Mouse (Mus musculus): Measurements from ENCODE around the gene Slc38a10. TPM values are rescaled to one million over a fixed set of nuclear protein-coding genes. Genes with fewer than 3 reads are reported as not detected.
A peak's percentile ranks its signal among the peaks of the same experiment; 100 is the strongest.

The Slc38a10 gene
- polyA plus RNA-seq, 2 experiments from 2014 or later, result 34.8 to 49.2 TPM

DNA sequence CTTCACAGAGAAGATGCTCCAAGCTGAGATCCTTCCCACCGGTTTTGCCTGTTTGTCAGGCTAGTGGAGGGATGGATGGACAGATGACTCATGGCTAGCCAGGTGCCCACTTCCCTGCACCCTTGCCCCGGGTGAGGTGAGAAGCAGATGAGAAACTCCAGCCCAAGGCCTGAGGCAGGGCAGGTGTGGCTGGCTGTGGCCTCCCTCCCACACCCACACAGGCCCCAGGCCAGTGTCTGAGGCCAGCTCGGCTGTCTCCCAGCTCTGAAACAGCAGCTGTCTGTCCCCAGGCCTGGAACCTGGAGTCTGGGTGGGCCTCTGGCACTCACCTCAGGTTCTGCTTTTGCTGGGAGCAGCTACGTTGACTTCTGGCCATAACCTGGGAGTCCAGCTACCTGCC lies 24.8 kb upstream of the Slc38a10 start:
- ATAC-seq, result no peak

DNA sequence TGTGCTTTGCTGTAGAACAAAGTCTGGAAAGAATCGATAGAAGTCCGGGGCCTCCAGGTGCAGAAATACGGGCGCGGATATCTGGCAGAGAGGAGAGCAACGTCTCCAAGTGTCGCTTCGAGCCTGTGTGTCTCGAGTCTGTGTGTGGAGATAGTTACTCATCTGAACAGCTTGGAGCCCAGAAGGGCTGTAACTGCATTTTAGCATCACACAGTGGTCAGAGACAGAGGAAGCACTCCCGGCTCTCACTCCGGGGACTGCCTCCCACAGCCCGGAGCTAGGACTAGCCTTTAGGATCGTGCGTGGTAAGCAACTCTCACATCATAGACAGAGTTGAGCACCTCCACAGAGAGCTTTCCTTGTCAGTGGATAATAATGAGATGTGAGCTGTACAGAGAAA lies 22.1 kb upstream of the Slc38a10 start:
- ATAC-seq, result no peak

DNA sequence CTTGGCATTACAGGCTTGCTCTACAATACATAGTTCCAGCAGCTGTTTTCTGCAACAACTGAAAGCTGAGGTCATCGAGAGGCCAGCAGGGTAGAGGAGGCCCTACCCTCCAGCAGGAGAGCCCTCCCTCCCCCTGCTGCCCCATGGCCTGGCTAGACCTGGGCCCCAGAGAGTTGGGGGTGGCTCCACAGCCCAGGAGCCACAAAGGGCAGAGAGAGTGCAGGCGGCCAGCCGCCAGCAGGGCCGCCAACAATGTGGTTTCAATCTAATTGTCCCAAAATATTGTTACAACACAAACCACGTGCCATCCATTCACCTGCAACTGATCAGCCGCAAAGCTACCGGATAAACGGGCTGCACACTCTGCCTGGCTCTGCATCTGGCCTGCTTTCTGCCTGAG lies 20.0 kb upstream of the Slc38a10 start:
- no peak for ATAC-seq

GRCm38 (mm10) chr11:120169208-120169992 lies 18.3 kb upstream of the Slc38a10 start:
- ATAC-seq, result no peak

GRCm38 (mm10) chr11:120168516-120168915 lies 17.4 kb upstream of the Slc38a10 start:
- ATAC-seq, result no peak

DNA sequence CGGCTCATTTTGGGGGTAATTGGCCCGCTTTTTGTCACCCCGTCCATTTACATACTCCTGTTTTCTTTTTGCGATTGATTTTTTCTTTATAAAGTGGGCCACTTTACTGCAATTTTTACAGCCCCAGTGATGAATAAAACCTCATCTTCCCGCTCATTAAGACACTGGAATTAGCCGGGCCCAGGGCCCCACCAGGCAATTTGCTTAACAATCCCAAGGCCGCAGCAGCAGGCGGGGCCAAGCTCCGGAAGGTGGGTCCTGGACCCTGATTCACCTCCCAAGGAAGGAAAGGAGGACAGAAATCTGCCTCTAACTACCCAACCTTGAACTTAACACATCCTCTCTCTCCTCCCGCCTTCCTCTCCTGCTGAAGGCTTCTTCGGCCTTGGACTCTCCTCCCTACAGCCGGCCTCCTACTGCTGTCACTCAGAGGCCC lies 16.8 kb upstream of the Slc38a10 start:
- no peak for ATAC-seq

- ATAC-seq, result no peak
Measured at GRCm38 (mm10) chr11:120167059-120167458, 15.9 kb upstream of the Slc38a10 start.

- no peak for ATAC-seq
Measured at GRCm38 (mm10) chr11:120164471-120165261, 13.5 kb upstream of the Slc38a10 start.

- ATAC-seq, result no peak
Measured at GRCm38 (mm10) chr11:120164028-120164427, 12.9 kb upstream of the Slc38a10 start.

- ATAC-seq, result no peak
Measured at GRCm38 (mm10) chr11:120163207-120163606, 12.1 kb upstream of the Slc38a10 start.

GRCm38 (mm10) chr11:120161245-120161644 lies 10.1 kb upstream of the Slc38a10 start:
- no peak for ATAC-seq

DNA sequence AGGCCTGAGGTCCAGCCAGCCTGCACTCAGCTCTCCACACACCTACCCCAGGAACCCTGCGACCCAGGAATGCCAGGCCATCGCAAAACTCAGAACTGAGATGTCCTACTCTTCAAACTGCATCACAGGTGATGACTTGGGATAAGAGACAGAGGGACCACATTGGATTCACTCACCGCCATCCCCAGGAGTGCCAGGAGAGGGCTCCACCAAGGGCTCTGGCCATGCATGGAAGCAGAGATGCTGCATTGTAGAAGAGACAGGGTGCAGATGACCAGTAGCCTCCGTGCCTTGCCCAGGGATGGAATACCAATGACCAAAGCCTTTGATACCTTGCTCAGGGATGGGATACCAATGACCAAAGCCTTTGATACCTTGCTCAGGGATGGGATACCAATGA lies 9.3 kb upstream of the Slc38a10 start:
- ATAC-seq, result no peak

DNA sequence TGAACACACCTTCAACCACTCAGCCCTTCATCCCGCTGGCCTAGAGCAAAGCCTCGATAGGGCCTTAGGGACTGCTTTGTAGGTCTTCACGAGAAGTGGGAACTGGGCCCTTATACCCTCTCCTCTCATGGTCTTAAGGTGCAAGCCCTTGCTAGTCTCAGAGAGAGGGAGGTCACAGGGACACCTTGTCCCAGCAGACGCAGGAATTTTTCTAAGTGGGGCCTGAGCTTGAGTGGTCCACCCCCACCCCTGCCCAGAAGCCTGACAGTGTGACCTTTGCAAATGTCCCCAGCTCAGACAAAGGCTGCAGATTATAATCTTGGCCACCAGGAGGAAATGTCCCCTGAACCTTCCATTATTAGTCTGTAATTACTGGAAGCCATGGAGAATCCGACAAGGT lies 8.5 kb upstream of the Slc38a10 start:
- ATAC-seq, result no peak

DNA sequence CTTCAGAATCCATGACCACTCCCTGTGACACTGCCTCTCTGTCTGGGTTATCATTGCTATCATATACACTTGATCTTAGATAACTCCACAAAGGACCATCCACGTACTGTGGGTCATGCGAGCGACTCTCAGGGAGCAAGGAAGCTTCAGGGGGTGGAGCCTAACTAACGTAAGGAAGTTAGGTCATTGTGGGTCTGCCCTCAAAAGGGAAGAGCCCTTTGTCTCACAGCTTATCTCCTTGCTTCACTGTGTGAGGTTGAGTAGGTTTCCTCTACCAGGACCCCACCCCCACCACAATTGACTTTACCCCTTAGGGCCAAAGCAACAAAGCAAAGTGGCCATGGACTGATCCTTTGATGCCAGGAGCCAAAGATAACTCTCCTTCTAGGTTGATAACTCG lies 7.7 kb upstream of the Slc38a10 start:
- no peak for ATAC-seq

- ATAC-seq, result peak; percentile 34
Measured at GRCm38 (mm10) chr11:120150440-120151112, 570 bp downstream of the Slc38a10 start.

GRCm38 (mm10) chr11:120149510-120150200 lies 1.5 kb downstream of the Slc38a10 start:
- no peak for ATAC-seq

GRCm38 (mm10) chr11:120148201-120148855 lies 2.8 kb downstream of the Slc38a10 start:
- no peak for ATAC-seq

DNA sequence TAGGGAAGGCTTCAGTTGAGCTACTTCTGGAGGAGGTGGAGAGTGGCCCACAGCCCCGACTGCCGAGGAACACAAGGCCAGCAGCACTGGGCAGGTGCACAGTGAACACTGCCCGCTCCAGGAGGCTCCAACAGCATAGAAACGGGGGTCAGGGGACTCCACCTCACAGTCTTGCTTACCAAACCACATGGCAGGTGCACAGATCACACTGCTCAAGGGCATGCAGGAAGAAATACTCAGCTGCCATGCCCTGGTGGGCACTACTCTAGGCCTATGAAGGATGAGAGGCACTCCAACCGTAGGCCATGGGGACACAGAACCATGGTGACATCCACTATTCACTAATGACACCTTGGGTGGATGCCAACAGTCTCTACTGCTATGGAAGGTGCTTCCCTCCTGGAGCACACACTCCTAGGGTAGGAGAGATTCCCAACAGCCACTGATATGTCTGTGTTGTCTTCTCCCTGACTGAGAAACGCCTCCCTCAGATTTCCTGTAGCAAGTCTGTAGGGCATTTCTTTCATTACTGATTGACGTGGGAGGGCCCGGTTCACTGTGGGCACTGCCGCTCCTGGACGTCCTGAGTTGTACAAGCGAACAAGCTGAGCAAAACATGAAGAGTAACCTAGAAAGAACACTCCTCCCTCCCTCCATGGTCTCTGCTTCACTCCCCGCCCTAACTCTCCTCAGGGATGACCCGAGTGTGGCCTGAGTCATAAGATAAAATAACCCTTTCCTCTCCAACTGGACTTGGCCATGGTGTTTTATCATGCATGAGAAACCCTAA lies 7.2 kb downstream of the Slc38a10 start:
- ATAC-seq, result no peak

DNA sequence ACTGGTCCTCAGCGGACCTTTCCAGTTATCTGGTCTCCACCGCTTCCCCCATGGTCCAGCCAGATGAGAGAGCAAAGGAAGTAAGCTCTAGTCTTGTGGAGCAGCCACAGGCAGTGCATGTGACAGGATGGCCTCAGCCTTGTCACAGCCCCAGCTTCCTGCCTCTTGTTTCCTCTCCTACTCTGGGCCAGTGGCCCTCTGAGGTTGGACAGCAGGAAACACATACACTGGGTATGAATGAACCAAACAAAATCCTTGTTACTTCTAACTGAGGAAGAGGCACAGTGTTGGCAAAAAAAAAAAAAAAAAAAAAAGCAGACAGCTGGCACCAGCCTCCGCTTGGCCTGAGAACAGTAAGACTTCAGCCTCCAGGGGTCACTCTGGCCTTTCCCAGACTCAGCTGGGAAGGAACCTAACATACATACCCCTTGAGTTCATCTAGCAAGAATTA lies 8.5 kb downstream of the Slc38a10 start:
- peak; percentile 94 for ATAC-seq

GRCm38 (mm10) chr11:120140255-120140654 lies 10.9 kb downstream of the Slc38a10 start:
- ATAC-seq, result no peak

GRCm38 (mm10) chr11:120139309-120139731 lies 11.8 kb downstream of the Slc38a10 start:
- peak; percentile 38 for ATAC-seq
